Mouse (Mus musculus) MEL (cell line): ENCODE data around the gene 4930507D05Rik. TPM values are rescaled to one million over a fixed set of nuclear protein-coding genes. Genes with fewer than 3 reads are reported as not detected.
"Not testable (repeated sequence)": the region's sequence is repeated elsewhere in the genome, so short reads cannot be mapped to it uniquely, and the experiment has no call there.

Experiments
- DNase-seq: peaks from one replicate; pipeline ENCODE4 v3.0.0; 2011; ENCODE audit warnings: low read depth, low spot score
- H3K27ac ChIP-seq: 2 replicates; pipeline ENCODE4 v1.5.1; 2012; ENCODE audit warnings: low read depth, mild to moderate bottlenecking, control low read depth, low read length, moderate library complexity; ENCODE audit not compliant: control insufficient read depth
- H3K27me3 ChIP-seq, 2 experiments: fragments of 150-350 bp in 1 of 2; sonication (generic) in 1 of 2; 2 replicates each; pipeline ENCODE4 v1.6.1; 2012; ENCODE audit warnings: low read length in 2 of 2, mild to moderate bottlenecking in 2 of 2, improper control_type of control experiment in 1 of 2, moderate library complexity in 1 of 2; ENCODE audit not compliant: insufficient read depth in 2 of 2, control insufficient read depth in 1 of 2
- H3K36me3 ChIP-seq, 2 experiments: 2 replicates each; pipeline ENCODE4 v1.6.1; 2012 to 2014; ENCODE audit warnings: low read length in 2 of 2, improper control_type of control experiment in 1 of 2, inconsistent platforms in 1 of 2, mild to moderate bottlenecking in 1 of 2; ENCODE audit not compliant: insufficient read depth in 2 of 2, control insufficient read depth in 1 of 2
- H3K4me1 ChIP-seq, 2 experiments: fragments of 150-350 bp in 1 of 2; sonication (generic) in 1 of 2; 2 replicates each; pipeline ENCODE4 v1.6.1; 2012; ENCODE audit warnings: low read length in 2 of 2, improper control_type of control experiment in 1 of 2, mild to moderate bottlenecking in 1 of 2; ENCODE audit not compliant: insufficient read depth in 2 of 2, control insufficient read depth in 1 of 2
- H3K4me3 ChIP-seq, 2 experiments: fragments of 150-350 bp in 1 of 2; sonication (generic) in 1 of 2; 2 replicates each; pipeline ENCODE4 v1.5.1; 2012; ENCODE audit warnings: low read depth in 2 of 2, low read length in 2 of 2, mild to moderate bottlenecking in 2 of 2, moderate library complexity in 2 of 2, control low read depth in 1 of 2, improper control_type of control experiment in 1 of 2; ENCODE audit not compliant: control insufficient read depth in 1 of 2, insufficient read depth in 1 of 2
- H3K79me2 ChIP-seq: 2 replicates; pipeline ENCODE4 v1.6.1; 2012; ENCODE audit warnings: mild to moderate bottlenecking, low read length, moderate library complexity; ENCODE audit not compliant: control insufficient read depth, poor library complexity, insufficient read depth
- H3K9ac ChIP-seq: 2 replicates; pipeline ENCODE4 v1.6.1; 2012; ENCODE audit warnings: low read depth, mild to moderate bottlenecking, control low read depth, low read length, moderate library complexity; ENCODE audit not compliant: control insufficient read depth, poor library complexity, severe bottlenecking
- H3K9me3 ChIP-seq: fragments of 150-350 bp; sonication (generic); replicated peaks from 2 replicates; pipeline ENCODE4 v1.6.1; 2012; ENCODE audit warnings: mild to moderate bottlenecking, low read length, improper control_type of control experiment, moderate library complexity; ENCODE audit not compliant: insufficient read depth
- CHD2 ChIP-seq: IDR thresholded peaks from 2 replicates; pipeline ENCODE4 v1.6.1; 2011; ENCODE audit warnings: low read length, improper control_type of control experiment
- E2F4 ChIP-seq: IDR thresholded peaks from 2 replicates; pipeline ENCODE4 v1.6.1; 2011; ENCODE audit warnings: low read depth, low read length, improper control_type of control experiment, borderline replicate concordance
- EP300 ChIP-seq, 2 experiments: IDR thresholded peaks; 2 replicates each; pipeline ENCODE4 v1.6.1; 2011; ENCODE audit warnings: improper control_type of control experiment in 2 of 2, low read length in 2 of 2, low read depth in 1 of 2, mild to moderate bottlenecking in 1 of 2
- ETS1 ChIP-seq: IDR thresholded peaks from 2 replicates; pipeline ENCODE4 v1.6.1; 2012; ENCODE audit warnings: low read depth, mild to moderate bottlenecking, inconsistent platforms, low read length, improper control_type of control experiment, moderate library complexity
- GABPA ChIP-seq: IDR thresholded peaks from 2 replicates; pipeline ENCODE4 v1.6.1; 2012; ENCODE audit warnings: low read depth, mild to moderate bottlenecking, inconsistent platforms, low read length, improper control_type of control experiment, moderate library complexity
- HCFC1 ChIP-seq: IDR thresholded peaks from 2 replicates; pipeline ENCODE4 v1.6.1; 2012; ENCODE audit warnings: low read depth, mild to moderate bottlenecking, inconsistent platforms, low read length, improper control_type of control experiment, moderate library complexity
- JUND ChIP-seq: IDR thresholded peaks from 2 replicates; pipeline ENCODE4 v1.6.1; 2011; ENCODE audit warnings: low read depth, mild to moderate bottlenecking, improper control_type of control experiment, low read length
- MAFK ChIP-seq: IDR thresholded peaks from 2 replicates; pipeline ENCODE4 v1.6.1; 2011; ENCODE audit warnings: low read depth, mild to moderate bottlenecking, low read length, improper control_type of control experiment, borderline replicate concordance
- MAX ChIP-seq: IDR thresholded peaks from 2 replicates; pipeline ENCODE4 v1.6.1; 2011; ENCODE audit warnings: low read length, improper control_type of control experiment
- MAZ ChIP-seq: IDR thresholded peaks from 2 replicates; pipeline ENCODE4 v1.6.1; 2012; ENCODE audit warnings: low read depth, mild to moderate bottlenecking, inconsistent platforms, low read length, improper control_type of control experiment
- MEF2A ChIP-seq: IDR thresholded peaks from 2 replicates; pipeline ENCODE4 v1.6.1; 2014; ENCODE audit warnings: low read depth, mild to moderate bottlenecking, inconsistent platforms, low read length, improper control_type of control experiment; ENCODE audit not compliant: poor library complexity, insufficient replicate concordance, severe bottlenecking; ENCODE audit errors: extremely low read depth
- NRF1 ChIP-seq: IDR thresholded peaks from 2 replicates; pipeline ENCODE4 v1.6.1; 2014; ENCODE audit warnings: low read depth, mild to moderate bottlenecking, inconsistent platforms, low read length, improper control_type of control experiment, moderate library complexity; ENCODE audit not compliant: poor library complexity, insufficient read depth, severe bottlenecking
- POLR2A ChIP-seq, 2 experiments: IDR thresholded peaks; 2 replicates each; pipeline ENCODE4 v1.6.1; 2011 to 2012; ENCODE audit warnings: low read length in 2 of 2, mild to moderate bottlenecking in 2 of 2, control low read depth in 1 of 2, improper control_type of control experiment in 1 of 2, low read depth in 1 of 2, moderate library complexity in 1 of 2; ENCODE audit not compliant: control insufficient read depth in 1 of 2, insufficient read depth in 1 of 2, poor library complexity in 1 of 2
- POLR2AphosphoS5 ChIP-seq: IDR thresholded peaks from 2 replicates; pipeline ENCODE4 v1.6.1; 2012; ENCODE audit warnings: low read depth, borderline replicate concordance, mild to moderate bottlenecking, inconsistent platforms, low read length, moderate library complexity, mixed read lengths
- RAD21 ChIP-seq: IDR thresholded peaks from 2 replicates; pipeline ENCODE4 v1.6.1; 2011; ENCODE audit warnings: mild to moderate bottlenecking, low read depth, low read length, improper control_type of control experiment
- SMC3 ChIP-seq: IDR thresholded peaks from 2 replicates; pipeline ENCODE4 v1.6.1; 2011; ENCODE audit warnings: low read depth, low read length, improper control_type of control experiment
- TAL1 ChIP-seq: IDR thresholded peaks from 2 replicates; pipeline ENCODE4 v1.6.1; 2012; ENCODE audit warnings: mild to moderate bottlenecking, inconsistent platforms, low read length, moderate library complexity, mixed read lengths
- TCF12 ChIP-seq: IDR thresholded peaks from 2 replicates; pipeline ENCODE4 v1.6.1; 2014; ENCODE audit warnings: low read depth, mild to moderate bottlenecking, inconsistent platforms, low read length, improper control_type of control experiment, moderate library complexity
- polyA plus RNA-seq, 2 experiments: library from polyadenylated mRNA; stranded (reverse) in 1 of 2; unstranded in 1 of 2; fragments of >175 nt in 1 of 2; fragments of >200 nt in 1 of 2; gene quantifications; 2 replicates each; pipeline versions ENCODE4 v1.2.1 to v1.2.4; 2012; ENCODE audit warnings: low replicate concordance in 2 of 2, low read depth in 1 of 2; ENCODE audit not compliant: insufficient read length in 2 of 2, insufficient read depth in 1 of 2, missing spikeins in 1 of 2
- total RNA-seq: library from RNA; depleted of rRNA; stranded (reverse); fragments of 300-350 nt; gene quantifications from 2 replicates; pipeline ENCODE4 v1.2.3, GENCODE M21; 2012

The 4930507D05Rik gene
- total and polyA plus RNA-seq, 3 experiments: 0.33 to 0.58 TPM; not detected in 1

- peaks cover 0 to 12% of the 10 kb centered on the region in 2 experiments; a peak in 2 of 4 replicates for H3K36me3 ChIP-seq
- H3K27ac ChIP-seq: no peak overlapping the region
- DNase-seq: no peak
- no peak for TF ChIP-seq CHD2
- no peak for TF ChIP-seq ETS1
- TF ChIP-seq, all 39 proteins: peak for 0
- Histone ChIP-seq H3K9ac (no peak overlapping the region), H3K27me3 (no peaks in the 10 kb centered on the region), H3K4me3 (no peak overlapping the region), H3K79me2 (no peaks in the 10 kb centered on the region), H3K4me1 (no peaks in the 10 kb centered on the region), H3K9me3 (no peaks in the 10 kb centered on the region)
These were observed 18.9 kb upstream of the 4930507D05Rik start for GRCm38 (mm10) chr10:62430427-62430826.

DNA sequence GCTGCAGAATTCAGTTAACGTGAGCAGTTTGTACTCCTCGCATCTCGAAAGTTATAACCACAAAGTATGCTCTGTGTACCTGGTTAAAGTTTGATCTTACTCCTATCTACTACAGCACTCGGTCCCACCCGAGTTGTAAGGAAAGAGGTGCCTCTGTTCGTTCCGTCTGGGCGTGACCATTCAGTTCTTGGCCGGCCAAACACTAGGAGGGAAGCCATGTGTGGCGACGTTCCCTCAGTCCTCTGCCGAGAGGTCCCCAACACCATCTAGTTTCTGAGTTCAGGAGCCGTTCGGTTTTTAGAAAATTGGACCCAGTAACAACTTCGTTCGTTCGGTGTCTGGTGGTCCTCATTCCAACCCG lies 971 bp downstream of the 4930507D05Rik start:
- peaks cover 0 to 15% of the 10 kb centered on the region in 2 experiments; a peak in 2 of 4 replicates for H3K4me1 ChIP-seq
- H3K79me2 ChIP-seq: peaks cover 16% of the 10 kb centered on the region
- H3K27me3 ChIP-seq: no peaks in the 10 kb centered on the region
- H3K9ac ChIP-seq: peak overlapping the region; percentile 86
- TF ChIP-seq RAD21: no peak
- TF ChIP-seq SMC3: no peak
- no peak for TF ChIP-seq MAFK
- peak; percentile 13 to 49; a peak in 3 of 4 replicates for TF ChIP-seq POLR2A (IDR thresholded peaks at IDR 0.05; ENCODE audit: control insufficient read depth in 1 of 2, insufficient read depth in 1 of 2, low read depth in 1 of 2, low read length in 2 of 2, poor library complexity in 1 of 2)
- 0 out of 2 replicates have a peak, but pooled peaks have one; percentile 54 for TF ChIP-seq POLR2AphosphoS5
- no peak for DNase-seq
- H3K9me3 ChIP-seq: no peaks in the 10 kb centered on the region
- H3K36me3 ChIP-seq: peaks cover 9 to 15% of the 10 kb centered on the region in 2 experiments
- peak overlapping the region; percentile 72 to 91 for H3K4me3 ChIP-seq
- peak overlapping the region; percentile 89 for H3K27ac ChIP-seq

DNA sequence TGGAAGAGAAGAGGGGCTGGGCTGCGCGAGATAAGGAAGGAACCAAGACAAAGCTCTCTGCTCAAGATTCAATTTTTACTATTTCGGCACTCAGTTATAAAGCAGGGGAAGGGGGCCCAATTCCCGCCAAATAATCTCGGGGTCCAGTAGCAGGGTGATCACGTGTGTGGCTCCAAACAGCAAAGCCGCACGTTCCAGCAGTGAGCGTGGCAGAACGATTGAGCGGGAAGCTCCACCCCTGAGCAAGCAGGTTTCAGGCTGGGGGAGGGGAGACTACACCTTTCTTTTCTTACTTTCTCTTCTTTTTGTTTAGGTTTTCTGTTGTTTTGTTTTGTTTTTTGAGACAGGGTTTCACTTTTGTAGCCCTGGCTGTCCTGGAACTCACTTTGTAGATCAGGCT lies 2.7 kb downstream of the 4930507D05Rik start:
- Histone ChIP-seq H3K4me1 (peaks cover 0 to 15% of the 10 kb centered on the region in 2 experiments; a peak in 2 of 4 replicates), H3K36me3 (peaks cover 11 to 15% of the 10 kb centered on the region in 2 experiments), H3K79me2 (peaks cover 16% of the 10 kb centered on the region)
- H3K27me3 ChIP-seq, H3K9ac ChIP-seq, H3K27ac ChIP-seq, H3K4me3 ChIP-seq, DNase-seq, H3K9me3 ChIP-seq: not testable (repeated sequence)

GRCm38 (mm10) chr10:62461321-62461720 lies 12.0 kb downstream of the 4930507D05Rik start:
- H3K36me3 ChIP-seq: peaks cover 0 to 13% of the 10 kb centered on the region in 2 experiments; a peak in 3 of 4 replicates
- no peaks in the 10 kb centered on the region for H3K9me3 ChIP-seq
- no peaks in the 10 kb centered on the region for H3K27me3 ChIP-seq
- TF ChIP-seq HCFC1 (no peak), NRF1 (no peak), E2F4 (no peak), JUND (no peak), MAX (no peak), GABPA (no peak), MAZ (no peak), TAL1 (no peak), MEF2A (no peak), TCF12 (no peak), EP300 (IDR thresholded peaks at IDR 0.05; ENCODE audit: low read depth in 1 of 2, low read length in 2 of 2) (no peak)
- TF ChIP-seq, all 39 proteins: peak for 0
- no peak overlapping the region for H3K4me3 ChIP-seq
- no peak overlapping the region for H3K27ac ChIP-seq
- H3K79me2 ChIP-seq: no peaks in the 10 kb centered on the region
- H3K4me1 ChIP-seq: no peaks in the 10 kb centered on the region
- no peak for DNase-seq
- H3K9ac ChIP-seq: no peak overlapping the region
